Mouse (Mus musculus): ENCODE data around the gene Prx. TPM values are rescaled to one million over a fixed set of nuclear protein-coding genes. Genes with fewer than 3 reads are reported as not detected.

The Prx gene
- polyA plus RNA-seq, 1 experiment from 2014 or later: 0.59 TPM

- H3K9me3 ChIP-seq (ENCODE audit: control insufficient read depth, low read length): no peaks in the 10 kb centered on the region
- peak overlapping the region; percentile 69 to 78 for H3K4me3 ChIP-seq (ENCODE audit: control insufficient read depth in 1 of 2, insufficient read depth in 1 of 2, low read depth in 1 of 2, low read length in 2 of 2)
- H3K4me1 ChIP-seq (ENCODE audit: control insufficient read depth in 2 of 2, insufficient read depth in 2 of 2, low read length in 2 of 2): peaks cover 10 to 20% of the 10 kb centered on the region in 2 experiments
- no peaks in the 10 kb centered on the region for H3K36me3 ChIP-seq (ENCODE audit: control insufficient read depth, insufficient read depth, low read length)
- H3K9ac ChIP-seq (ENCODE audit: low read length): peak overlapping the region; percentile 85
- peak overlapping the region; percentile 75 for H3K4me2 ChIP-seq (ENCODE audit: low read length)
- H3K27me3 ChIP-seq (ENCODE audit: control insufficient read depth, insufficient read depth, low read length): no peaks in the 10 kb centered on the region
- peak overlapping the region; percentile 99 for H3K27ac ChIP-seq (replicated peaks in 1 of 2; ENCODE audit: control insufficient read depth in 1 of 2, insufficient read depth in 1 of 2, low read depth in 2 of 2, low read length in 2 of 2)
- ATAC-seq (ENCODE audit: insufficient number of reproducible peaks, insufficient read depth, low FRiP score, low read depth): peak; percentile 91
- under 1% methylated on average over 54 of the region's 54 CpGs for WGBS
Observed at GRCm38 (mm10) chr7:27507711-27508647, 8.9 kb downstream of the Prx start.

DNA sequence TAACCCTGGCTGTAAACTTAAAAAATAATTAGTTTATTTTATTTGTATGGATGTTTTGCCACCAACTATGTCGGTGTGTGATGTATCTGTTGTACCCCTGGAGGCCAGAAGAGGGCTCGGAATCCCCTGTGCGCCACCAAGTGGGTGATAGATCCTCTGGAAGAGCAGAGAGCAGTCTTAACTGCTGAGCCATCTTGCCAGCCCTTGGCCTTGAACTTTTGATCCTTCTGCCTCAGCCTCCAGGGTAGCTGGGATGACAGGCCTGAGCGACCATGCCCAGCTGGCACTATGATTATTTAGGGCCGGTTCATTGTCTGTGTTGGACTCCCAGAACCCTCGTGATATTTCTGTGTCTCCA, 9.5 kb downstream of the Prx start:
- no peak for ATAC-seq (ENCODE audit: insufficient number of reproducible peaks, insufficient read depth, low FRiP score, low read depth)
- Histone ChIP-seq H3K36me3 (ENCODE audit: control insufficient read depth, insufficient read depth, low read length) (no peaks in the 10 kb centered on the region), H3K9me3 (ENCODE audit: control insufficient read depth, low read length) (no peaks in the 10 kb centered on the region), H3K27ac (replicated peaks in 1 of 2; ENCODE audit: control insufficient read depth in 1 of 2, insufficient read depth in 1 of 2, low read depth in 2 of 2, low read length in 2 of 2) (peak overlapping the region; percentile 28 to 99; a peak in 3 of 4 replicates), H3K27me3 (ENCODE audit: control insufficient read depth, insufficient read depth, low read length) (no peaks in the 10 kb centered on the region), H3K4me1 (ENCODE audit: control insufficient read depth in 2 of 2, insufficient read depth in 2 of 2, low read length in 2 of 2) (peaks cover 10 to 20% of the 10 kb centered on the region in 2 experiments), H3K4me3 (ENCODE audit: control insufficient read depth in 1 of 2, insufficient read depth in 1 of 2, low read depth in 1 of 2, low read length in 2 of 2) (peak overlapping the region; percentile 69 to 78; a peak in 3 of 4 replicates), H3K4me2 (ENCODE audit: low read length) (peak overlapping the region; percentile 75), H3K9ac (ENCODE audit: low read length) (peak overlapping the region; percentile 85)
- WGBS: 18% methylated on average over 6 of the region's 6 CpGs

DNA sequence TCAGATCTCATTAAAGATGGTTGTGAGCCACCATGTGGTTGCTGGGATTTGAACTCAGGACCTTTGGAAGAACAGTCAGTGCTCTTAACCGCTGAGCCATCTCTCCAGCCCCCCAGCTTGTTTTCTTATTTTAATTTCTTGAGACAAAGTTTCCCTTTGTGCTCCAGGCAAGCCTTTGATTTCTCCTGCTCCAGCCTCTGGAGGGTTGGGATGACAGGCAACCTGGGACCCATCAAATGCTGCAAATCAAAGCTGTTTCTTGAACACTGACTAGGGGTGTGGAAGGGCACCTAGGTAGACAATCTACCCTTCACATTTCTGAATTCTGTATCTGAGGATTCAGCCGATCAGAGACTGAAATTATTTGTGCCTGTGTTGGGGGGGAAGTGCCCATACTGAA, 11.7 kb downstream of the Prx start:
- Histone ChIP-seq H3K4me2 (ENCODE audit: low read length) (no peak overlapping the region), H3K4me1 (ENCODE audit: control insufficient read depth in 2 of 2, insufficient read depth in 2 of 2, low read length in 2 of 2) (peaks cover 10 to 20% of the 10 kb centered on the region in 2 experiments), H3K4me3 (ENCODE audit: control insufficient read depth in 1 of 2, insufficient read depth in 1 of 2, low read depth in 1 of 2, low read length in 2 of 2) (no peak overlapping the region), H3K9ac (ENCODE audit: low read length) (no peak overlapping the region), H3K27ac (replicated peaks in 1 of 2; ENCODE audit: control insufficient read depth in 1 of 2, insufficient read depth in 1 of 2, low read depth in 2 of 2, low read length in 2 of 2) (no peak overlapping the region), H3K36me3 (ENCODE audit: control insufficient read depth, insufficient read depth, low read length) (no peaks in the 10 kb centered on the region), H3K27me3 (ENCODE audit: control insufficient read depth, insufficient read depth, low read length) (no peaks in the 10 kb centered on the region), H3K9me3 (ENCODE audit: control insufficient read depth, low read length) (no peaks in the 10 kb centered on the region)
- no peak for ATAC-seq (ENCODE audit: insufficient number of reproducible peaks, insufficient read depth, low FRiP score, low read depth)
- WGBS: 83% methylated on average over 2 of the region's 2 CpGs

DNA sequence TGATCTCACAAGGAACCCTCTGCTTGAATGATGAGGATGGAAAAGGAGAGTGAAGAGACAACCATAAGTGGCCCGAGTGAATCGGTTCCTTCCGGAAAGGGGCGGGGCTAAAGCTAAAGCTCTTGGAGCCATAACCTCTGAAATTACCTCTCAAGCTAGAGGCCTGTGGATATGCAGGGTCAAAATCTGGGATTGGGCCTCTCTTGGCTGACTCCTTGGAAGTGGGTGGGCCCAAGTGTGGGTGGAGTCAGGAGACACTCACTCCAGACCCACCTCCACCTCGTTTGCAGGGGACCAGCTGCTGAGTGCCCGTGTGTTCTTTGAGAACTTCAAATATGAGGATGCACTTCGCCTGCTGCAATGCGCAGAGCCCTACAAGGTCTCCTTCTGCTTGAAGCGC, 15.8 kb downstream of the Prx start:
- no peak overlapping the region for H3K4me3 ChIP-seq (ENCODE audit: control insufficient read depth in 1 of 2, insufficient read depth in 1 of 2, low read depth in 1 of 2, low read length in 2 of 2)
- 0 out of 2 replicates have a peak, but pooled peaks cover 4% of the 10 kb centered on the region for H3K9me3 ChIP-seq (ENCODE audit: control insufficient read depth, low read length)
- no peaks in the 10 kb centered on the region for H3K27me3 ChIP-seq (ENCODE audit: control insufficient read depth, insufficient read depth, low read length)
- 67% methylated on average over 9 of the region's 9 CpGs for WGBS
- no peak overlapping the region for H3K27ac ChIP-seq (replicated peaks in 1 of 2; ENCODE audit: control insufficient read depth in 1 of 2, insufficient read depth in 1 of 2, low read depth in 2 of 2, low read length in 2 of 2)
- ATAC-seq (ENCODE audit: insufficient number of reproducible peaks, insufficient read depth, low FRiP score, low read depth): no peak
- H3K4me1 ChIP-seq (ENCODE audit: control insufficient read depth in 2 of 2, insufficient read depth in 2 of 2, low read length in 2 of 2): no peaks in the 10 kb centered on the region
- H3K9ac ChIP-seq (ENCODE audit: low read length): no peak overlapping the region
- no peak overlapping the region for H3K4me2 ChIP-seq (ENCODE audit: low read length)
- H3K36me3 ChIP-seq (ENCODE audit: control insufficient read depth, insufficient read depth, low read length): peaks cover 5% of the 10 kb centered on the region; the same call in 1 of the 2 replicates

GRCm38 (mm10) chr7:27518314-27518713, 19.2 kb downstream of the Prx start:
- Histone ChIP-seq H3K27me3 (ENCODE audit: control insufficient read depth, insufficient read depth, low read length) (no peaks in the 10 kb centered on the region), H3K4me1 (ENCODE audit: control insufficient read depth in 2 of 2, insufficient read depth in 2 of 2, low read length in 2 of 2) (no peaks in the 10 kb centered on the region), H3K9ac (ENCODE audit: low read length) (no peak overlapping the region), H3K4me3 (ENCODE audit: control insufficient read depth in 1 of 2, insufficient read depth in 1 of 2, low read depth in 1 of 2, low read length in 2 of 2) (no peak overlapping the region), H3K4me2 (ENCODE audit: low read length) (no peak overlapping the region), H3K9me3 (ENCODE audit: control insufficient read depth, low read length) (0 out of 2 replicates have a peak, but pooled peaks cover 4% of the 10 kb centered on the region), H3K27ac (replicated peaks in 1 of 2; ENCODE audit: control insufficient read depth in 1 of 2, insufficient read depth in 1 of 2, low read depth in 2 of 2, low read length in 2 of 2) (no peak overlapping the region), H3K36me3 (ENCODE audit: control insufficient read depth, insufficient read depth, low read length) (peaks cover 5% of the 10 kb centered on the region; the same call in 1 of the 2 replicates)
- WGBS: 87% methylated on average over 9 of the region's 9 CpGs
- ATAC-seq (ENCODE audit: insufficient number of reproducible peaks, insufficient read depth, low FRiP score, low read depth): no peak

DNA sequence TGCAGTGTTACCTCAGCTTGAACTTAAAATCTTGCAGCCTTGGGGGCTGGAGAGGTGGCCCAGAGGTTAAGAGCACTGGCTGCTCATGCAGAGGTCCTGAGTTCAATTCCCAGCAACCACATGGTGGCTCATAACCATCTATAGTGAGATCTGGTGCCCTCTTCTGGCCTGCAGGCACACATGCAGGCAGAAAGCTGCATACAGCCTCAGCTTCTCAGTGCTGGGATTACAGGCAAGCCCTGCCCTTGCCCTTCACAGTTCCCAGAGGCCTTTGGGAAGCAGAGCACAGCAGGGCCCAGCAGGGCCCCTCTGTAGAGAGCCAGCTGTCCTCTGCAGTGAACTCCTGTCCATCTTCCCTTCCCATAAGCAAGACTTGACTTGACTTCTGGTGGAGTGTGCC, 21.0 kb downstream of the Prx start:
- H3K4me1 ChIP-seq (ENCODE audit: control insufficient read depth in 2 of 2, insufficient read depth in 2 of 2, low read length in 2 of 2): no peaks in the 10 kb centered on the region
- H3K4me2 ChIP-seq (ENCODE audit: low read length): no peak overlapping the region
- no peak overlapping the region for H3K9ac ChIP-seq (ENCODE audit: low read length)
- peaks cover 5% of the 10 kb centered on the region; the same call in 1 of the 2 replicates for H3K36me3 ChIP-seq (ENCODE audit: control insufficient read depth, insufficient read depth, low read length)
- H3K4me3 ChIP-seq (ENCODE audit: control insufficient read depth in 1 of 2, insufficient read depth in 1 of 2, low read depth in 1 of 2, low read length in 2 of 2): no peak overlapping the region
- H3K27me3 ChIP-seq (ENCODE audit: control insufficient read depth, insufficient read depth, low read length): no peaks in the 10 kb centered on the region
- no peak for ATAC-seq (ENCODE audit: insufficient number of reproducible peaks, insufficient read depth, low FRiP score, low read depth)
- H3K9me3 ChIP-seq (ENCODE audit: control insufficient read depth, low read length): 0 out of 2 replicates have a peak, but pooled peaks cover 4% of the 10 kb centered on the region
- no peak overlapping the region for H3K27ac ChIP-seq (replicated peaks in 1 of 2; ENCODE audit: control insufficient read depth in 1 of 2, insufficient read depth in 1 of 2, low read depth in 2 of 2, low read length in 2 of 2)

DNA sequence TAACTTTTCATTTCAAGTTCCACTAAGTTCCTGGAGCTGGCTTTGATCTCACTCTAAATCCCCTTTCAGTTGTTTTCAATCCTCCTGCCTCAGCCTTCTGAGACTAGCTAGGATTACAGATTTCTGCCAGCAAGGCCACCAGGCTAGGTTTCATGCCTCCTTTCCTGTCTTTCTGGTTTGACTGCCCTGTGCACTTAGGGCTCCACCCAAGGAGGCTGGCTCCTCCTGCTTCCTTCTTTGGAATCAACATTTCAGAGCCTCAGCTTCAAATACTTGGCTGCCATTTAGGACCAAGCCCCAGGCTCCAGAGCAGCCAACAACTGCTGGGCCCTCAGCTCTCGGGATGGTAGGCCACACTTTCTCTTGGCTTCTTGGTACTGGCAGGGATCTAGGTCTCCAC, 21.5 kb downstream of the Prx start:
- Histone ChIP-seq H3K4me3 (ENCODE audit: control insufficient read depth in 1 of 2, insufficient read depth in 1 of 2, low read depth in 1 of 2, low read length in 2 of 2) (no peak overlapping the region), H3K9me3 (ENCODE audit: control insufficient read depth, low read length) (0 out of 2 replicates have a peak, but pooled peaks cover 4% of the 10 kb centered on the region), H3K9ac (ENCODE audit: low read length) (no peak overlapping the region), H3K27ac (replicated peaks in 1 of 2; ENCODE audit: control insufficient read depth in 1 of 2, insufficient read depth in 1 of 2, low read depth in 2 of 2, low read length in 2 of 2) (no peak overlapping the region), H3K27me3 (ENCODE audit: control insufficient read depth, insufficient read depth, low read length) (no peaks in the 10 kb centered on the region), H3K36me3 (ENCODE audit: control insufficient read depth, insufficient read depth, low read length) (peaks cover 5% of the 10 kb centered on the region; the same call in 1 of the 2 replicates), H3K4me2 (ENCODE audit: low read length) (no peak overlapping the region), H3K4me1 (ENCODE audit: control insufficient read depth in 2 of 2, insufficient read depth in 2 of 2, low read length in 2 of 2) (no peaks in the 10 kb centered on the region)
- WGBS: 85% methylated on average over 1 of the region's 1 CpGs
- no peak for ATAC-seq (ENCODE audit: insufficient number of reproducible peaks, insufficient read depth, low FRiP score, low read depth)
